Mouse (Mus musculus) myocyte (in vitro differentiated cells): ENCODE results near the gene Elk3.

ENCODE experiments used
- CEBPB ChIP-seq: IDR thresholded peaks from 2 replicates; pipeline ENCODE4 v1.6.1; 2011; ENCODE audit warnings: mild to moderate bottlenecking, moderate library complexity; ENCODE audit not compliant: poor library complexity, insufficient read depth, severe bottlenecking
- E2F4 ChIP-seq: IDR thresholded peaks from one replicate; pipeline ENCODE4 v1.6.1; 2011; ENCODE audit warnings: mild to moderate bottlenecking, control low read depth, moderate library complexity; ENCODE audit not compliant: insufficient read depth
- MYOD1 ChIP-seq, 3 experiments: IDR thresholded peaks; one replicate each; pipeline ENCODE4 v1.6.1; 2011; ENCODE audit warnings: control low read depth in 2 of 3, low read depth in 2 of 3, mild to moderate bottlenecking in 2 of 3, moderate library complexity in 1 of 3; ENCODE audit not compliant: insufficient read length in 2 of 3, control insufficient read depth in 1 of 3
- POLR2A ChIP-seq: IDR thresholded peaks from one replicate; pipeline ENCODE4 v1.6.1; 2011; ENCODE audit warnings: low read depth, mild to moderate bottlenecking, control low read depth, moderate library complexity; ENCODE audit not compliant: insufficient read length
- REST ChIP-seq: IDR thresholded peaks from one replicate; pipeline ENCODE4 v1.6.1; 2011; ENCODE audit warnings: mild to moderate bottlenecking, control low read depth, moderate library complexity; ENCODE audit not compliant: insufficient read depth, insufficient read length
- SRF ChIP-seq: IDR thresholded peaks from one replicate; pipeline ENCODE4 v1.6.1; 2011; ENCODE audit warnings: low read depth; ENCODE audit not compliant: control insufficient read depth, insufficient read length
- TCF12 ChIP-seq: IDR thresholded peaks from one replicate; pipeline ENCODE4 v1.6.1; 2011; ENCODE audit warnings: mild to moderate bottlenecking, control low read depth; ENCODE audit not compliant: poor library complexity, insufficient read depth, severe bottlenecking
- TCF3 ChIP-seq: IDR thresholded peaks from one replicate; pipeline ENCODE4 v1.6.1; 2011; ENCODE audit warnings: low read depth, control low read depth; ENCODE audit not compliant: insufficient read length
- USF1 ChIP-seq: IDR thresholded peaks from one replicate; pipeline ENCODE4 v1.6.1; 2011; ENCODE audit warnings: low read depth, mild to moderate bottlenecking, control low read depth, moderate library complexity

- TF ChIP-seq POLR2A (no peak), TCF12 (no peak), CEBPB (no peak), SRF (no peak), TCF3 (no peak), USF1 (no peak), REST (no peak), MYOD1 (IDR thresholded peaks at IDR 0.05; ENCODE audit: control insufficient read depth in 1 of 3, insufficient read length in 2 of 3, low read depth in 2 of 3) (no peak), E2F4 (no peak)
These were observed 103.8 kb downstream of the Elk3 start for GRCm38 (mm10) chr10:93207176-93207575.
